Mouse (Mus musculus): ENCODE data around the gene Tnfrsf14.
A peak's percentile ranks its signal among the peaks of the same experiment; 100 is the strongest.

The Tnfrsf14 gene

DNA sequence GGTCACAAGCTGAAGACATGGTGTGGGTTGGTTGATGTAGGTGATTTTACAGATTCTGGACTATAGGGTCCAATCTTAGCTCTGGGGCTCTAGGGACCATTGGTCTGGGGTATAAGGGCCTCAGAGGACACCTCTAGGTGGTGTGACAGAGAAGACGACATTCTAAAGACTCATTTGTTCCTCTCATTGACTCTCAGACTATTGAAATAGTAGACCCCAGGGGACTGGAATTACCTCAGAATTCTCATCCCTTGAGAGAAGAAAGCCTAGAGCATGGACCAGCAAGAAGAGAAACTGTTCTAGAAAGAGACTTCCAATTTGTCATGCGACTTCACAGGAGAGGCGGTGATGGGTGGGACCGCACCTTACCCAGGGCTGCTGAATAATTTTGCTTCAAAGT lies 14.1 kb downstream of the Tnfrsf14 start:
- no peak for DNase-seq

DNA sequence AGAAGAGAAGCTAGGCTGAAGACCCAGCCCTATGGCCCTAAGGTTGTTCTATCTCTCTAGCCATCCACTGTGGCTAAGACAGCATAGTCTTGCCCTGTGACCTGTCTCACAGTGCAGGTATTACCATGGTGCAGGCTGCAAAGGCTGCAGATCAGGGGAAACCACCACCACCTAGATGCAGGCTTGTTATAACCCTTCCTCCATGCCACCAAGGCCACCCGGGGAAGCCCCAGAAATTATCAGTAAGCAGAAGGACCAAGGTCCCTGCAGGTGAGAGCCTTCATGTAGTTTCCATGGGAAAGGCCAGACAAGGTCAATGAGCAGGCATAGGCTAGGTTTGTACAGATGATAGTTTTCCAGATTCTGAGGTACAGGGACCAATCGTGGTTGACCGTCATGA lies 14.5 kb downstream of the Tnfrsf14 start:
- DNase-seq = no peak

DNA sequence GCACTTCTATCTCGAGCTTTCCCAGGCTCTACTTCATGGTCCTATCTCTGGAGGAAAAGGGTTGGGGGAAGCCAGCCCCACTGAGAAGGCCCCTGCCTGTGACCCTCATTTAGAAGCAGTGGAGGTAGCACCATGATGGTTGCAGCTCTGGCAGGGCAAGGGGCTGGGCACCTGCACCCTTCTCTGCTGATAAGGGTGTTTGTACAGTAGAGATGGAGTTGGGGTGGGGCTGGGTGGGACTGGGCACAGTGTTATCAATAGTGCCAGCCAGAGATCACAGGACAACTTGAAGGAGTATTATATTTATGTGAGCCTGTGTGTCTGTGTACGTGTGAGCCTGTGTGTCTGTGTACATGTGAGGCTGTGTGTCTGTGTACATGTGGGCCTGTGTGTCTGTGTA lies 16.7 kb downstream of the Tnfrsf14 start:
- no peak for DNase-seq

- no peak for DNase-seq
Measured at GRCm38 (mm10) chr4:154910606-154911522, 17.5 kb downstream of the Tnfrsf14 start.

DNA sequence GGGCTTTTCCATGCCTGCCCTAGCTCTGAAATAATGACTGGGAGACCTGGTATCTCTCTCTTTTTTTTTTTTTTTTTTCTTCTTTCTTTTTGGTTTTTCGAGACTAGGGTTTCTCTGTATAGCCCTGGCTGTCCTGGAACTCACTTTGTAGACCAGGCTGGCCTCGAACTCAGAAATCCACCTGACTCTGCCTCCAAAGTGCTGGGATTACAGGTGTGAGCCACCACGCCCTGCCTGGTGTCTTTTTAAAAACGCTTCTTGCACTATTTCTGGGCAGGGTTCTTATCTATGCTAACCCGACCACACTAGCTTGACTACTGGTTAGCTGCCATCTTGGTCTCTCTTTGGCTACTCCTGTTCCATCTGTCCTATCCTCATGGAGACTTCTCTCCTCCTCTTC lies 19.9 kb downstream of the Tnfrsf14 start:
- no peak for DNase-seq

- peak; percentile 64 to 65 for DNase-seq
Measured at GRCm38 (mm10) chr4:154907833-154908232, 20.5 kb downstream of the Tnfrsf14 start.

DNA sequence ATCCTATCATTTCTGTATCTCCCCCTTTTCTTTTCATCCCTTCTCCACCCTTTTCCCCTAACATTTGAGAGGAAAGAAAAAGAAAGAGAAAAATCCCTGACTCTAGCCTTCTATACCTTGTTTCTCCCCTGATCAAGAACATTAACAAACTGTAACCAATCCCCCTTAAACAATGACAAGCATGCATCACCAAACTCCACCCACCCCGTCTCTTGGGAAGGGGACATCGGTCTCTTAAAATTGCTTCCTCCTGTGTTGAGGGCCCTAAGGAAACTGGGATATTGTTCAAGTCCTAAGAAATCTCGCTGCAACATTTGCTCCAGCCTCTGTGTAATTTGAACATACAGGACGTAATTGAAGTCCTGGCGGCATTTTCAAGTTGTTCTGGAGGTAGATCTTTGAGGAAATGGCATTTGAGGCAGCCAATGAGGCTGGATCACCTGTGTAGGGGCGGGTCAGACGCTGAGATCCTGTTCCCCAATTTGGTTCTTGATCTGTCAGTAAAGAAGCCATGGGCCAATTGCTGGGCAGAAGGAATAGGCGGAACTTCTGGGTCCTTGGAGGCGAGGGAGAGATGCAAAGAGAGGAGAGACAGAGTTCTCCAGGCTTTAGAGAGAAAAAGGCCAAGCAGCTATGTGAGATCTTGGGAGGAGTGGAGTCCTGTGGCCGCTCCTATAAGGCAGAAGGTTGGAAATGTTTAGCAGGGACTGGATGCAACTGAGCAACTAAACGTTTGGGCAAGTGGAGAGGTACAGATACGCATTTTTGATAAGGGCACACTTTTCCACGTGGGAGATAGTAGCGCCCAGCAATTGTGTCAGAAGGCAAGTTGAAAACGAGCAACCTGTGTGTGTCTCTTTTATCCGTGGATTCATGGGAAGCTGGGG lies 23.9 kb downstream of the Tnfrsf14 start:
- DNase-seq = peak; percentile 82 to 88

GRCm38 (mm10) chr4:154902371-154902770 lies 26.0 kb downstream of the Tnfrsf14 start:
- no peak for DNase-seq

- DNase-seq = peak; percentile 61 to 74
Measured at GRCm38 (mm10) chr4:154898506-154899446, 29.6 kb downstream of the Tnfrsf14 start, which contains the start of gene Fam213b. TSS of gene Fam213b (minus strand) at chr4:154899135.

DNA sequence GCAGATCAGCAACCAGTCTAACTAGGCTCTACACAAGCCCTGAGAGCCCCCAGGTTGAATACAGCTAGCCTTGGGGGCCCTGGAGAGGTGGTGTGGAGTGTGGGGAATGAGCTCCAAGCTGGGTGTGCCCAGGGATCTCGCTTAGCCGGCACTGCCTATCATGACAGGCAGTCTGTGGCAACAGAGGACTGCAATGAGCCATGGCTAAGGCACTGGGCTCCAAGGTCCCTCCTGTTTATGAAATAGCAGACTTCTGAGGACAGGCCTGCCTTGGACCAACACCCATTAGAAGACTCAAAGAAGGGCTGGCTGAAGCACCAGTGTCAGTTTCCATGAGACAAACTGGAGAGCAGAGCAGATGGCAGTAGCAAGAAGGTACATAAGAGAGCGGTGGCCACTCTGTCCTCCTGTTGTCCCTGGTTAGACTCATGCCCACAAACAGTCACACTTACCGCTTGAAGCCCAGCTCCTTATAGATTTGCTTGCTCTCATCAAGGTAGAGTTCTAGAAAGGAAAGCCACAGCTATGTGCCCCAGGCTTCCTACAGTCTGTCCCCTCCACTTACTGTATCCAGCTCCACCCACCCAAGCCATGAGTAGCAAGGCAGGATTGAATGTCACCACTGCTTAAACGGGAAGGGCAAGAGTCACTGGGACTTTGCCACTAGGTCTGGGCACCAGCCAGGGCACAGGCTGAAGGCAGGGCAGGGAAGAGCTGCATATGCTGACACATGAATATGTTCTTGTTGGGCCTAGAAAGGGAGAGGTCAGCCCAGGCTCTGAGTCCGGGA lies 30.5 kb downstream of the Tnfrsf14 start:
- DNase-seq = no peak

DNA sequence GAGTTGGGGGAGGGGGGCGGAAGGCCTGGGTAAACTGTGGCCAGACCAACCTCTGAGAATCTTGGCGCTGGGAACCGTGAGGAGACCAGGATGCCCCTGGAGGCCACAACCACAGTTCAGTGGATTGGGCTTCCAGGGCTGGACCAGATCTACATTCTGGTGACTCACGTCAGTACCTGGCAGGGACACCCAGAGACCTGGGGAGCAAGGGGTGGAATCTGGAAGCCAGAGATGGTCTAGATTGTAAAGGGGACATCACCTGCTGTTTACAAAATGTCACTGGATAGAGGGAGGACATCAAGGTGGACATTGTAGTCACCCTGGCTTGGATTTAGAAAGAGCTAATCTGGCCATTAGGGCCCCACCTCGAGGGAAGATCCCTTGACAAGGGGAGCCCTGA lies 32.8 kb downstream of the Tnfrsf14 start:
- DNase-seq = no peak

GRCm38 (mm10) chr4:154890887-154891286 lies 37.5 kb downstream of the Tnfrsf14 start:
- DNase-seq = no peak

DNA sequence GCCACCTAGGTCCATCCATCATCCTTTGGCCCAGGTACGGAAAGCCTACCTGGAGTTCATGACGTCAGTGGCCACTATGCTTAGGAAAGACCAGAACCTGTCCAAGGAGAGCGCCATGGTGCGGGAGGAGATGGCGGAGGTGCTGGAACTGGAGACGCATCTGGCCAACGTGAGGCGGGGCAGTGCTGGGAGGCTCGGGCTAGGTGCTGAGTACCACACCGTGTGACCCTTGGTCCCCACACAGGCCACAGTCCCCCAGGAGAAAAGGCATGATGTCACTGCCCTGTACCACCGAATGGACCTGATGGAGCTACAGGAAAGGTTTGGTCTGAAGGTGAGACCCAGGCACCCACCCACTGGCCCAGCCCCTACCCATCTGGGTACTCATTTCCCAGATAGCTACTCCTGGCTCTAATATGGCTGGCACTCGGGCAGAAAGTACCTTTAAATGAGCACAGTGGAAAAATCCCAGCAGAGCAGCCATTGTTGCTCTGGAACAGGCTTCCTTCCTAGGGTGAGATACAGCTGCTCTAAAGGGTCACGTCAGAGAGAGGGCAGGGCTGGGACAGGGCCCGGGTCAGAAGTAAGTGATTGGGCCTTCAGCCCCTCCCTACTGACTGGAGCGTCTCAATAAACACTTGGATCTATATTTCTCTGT lies 40.6 kb downstream of the Tnfrsf14 start:
- DNase-seq = no peak

DNA sequence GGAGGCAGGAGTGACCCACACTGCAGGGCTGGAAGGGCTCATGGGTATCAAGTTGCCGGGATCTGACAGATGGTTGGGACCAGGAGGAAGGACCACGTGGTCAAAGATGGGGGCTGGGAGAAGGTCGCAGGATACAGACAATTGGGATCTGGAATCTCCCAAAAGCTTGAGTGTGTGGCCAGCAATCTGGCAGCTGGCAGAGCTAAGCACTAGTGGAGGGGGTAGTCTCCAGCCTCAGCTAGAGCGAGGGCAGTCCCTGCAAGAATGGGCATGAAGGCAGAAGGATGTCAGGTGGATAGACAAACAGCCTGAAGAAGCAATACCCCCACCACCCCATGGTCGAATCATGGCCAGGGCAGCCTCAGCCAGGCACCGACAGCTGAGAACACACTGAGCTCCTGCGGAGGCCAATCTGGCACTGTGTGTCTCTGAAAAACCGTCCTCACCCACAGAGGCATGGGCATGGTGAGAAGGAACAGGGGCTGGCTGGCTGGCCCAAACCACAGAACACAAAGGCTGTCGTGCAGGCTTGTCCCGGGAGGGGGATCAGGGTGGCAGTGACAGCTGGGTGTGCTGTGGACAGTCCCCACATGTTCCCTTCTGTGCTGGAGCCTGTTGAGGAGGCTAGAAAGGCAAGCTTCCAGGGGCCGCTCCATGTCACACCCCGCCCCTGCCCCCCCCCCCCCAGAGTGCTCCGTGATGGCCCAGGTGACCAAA lies 41.3 kb downstream of the Tnfrsf14 start:
- no peak for DNase-seq

GRCm38 (mm10) chr4:154885416-154885815 lies 42.9 kb downstream of the Tnfrsf14 start:
- no peak for DNase-seq

GRCm38 (mm10) chr4:154882014-154882659 lies 46.2 kb downstream of the Tnfrsf14 start:
- DNase-seq = no peak

DNA sequence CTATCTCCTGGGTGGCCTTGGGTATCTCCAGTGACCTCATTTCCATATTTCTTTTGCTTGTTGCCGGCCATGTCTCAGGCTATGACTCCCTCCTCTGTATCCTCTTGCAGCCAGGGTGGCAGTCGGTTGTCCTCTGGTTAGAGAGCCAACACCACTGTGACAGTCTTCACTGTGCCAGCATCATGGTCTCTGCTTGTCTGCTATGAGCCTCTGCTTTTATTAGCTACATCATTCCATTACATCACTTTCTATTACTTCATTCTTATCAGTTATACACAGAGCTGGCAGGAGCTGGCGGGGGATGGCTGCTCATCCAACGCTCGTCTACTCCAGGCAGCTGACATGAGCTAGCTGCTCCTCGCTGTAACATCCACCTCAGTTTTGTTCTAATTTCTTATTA lies 47.6 kb downstream of the Tnfrsf14 start:
- no peak for DNase-seq

DNA sequence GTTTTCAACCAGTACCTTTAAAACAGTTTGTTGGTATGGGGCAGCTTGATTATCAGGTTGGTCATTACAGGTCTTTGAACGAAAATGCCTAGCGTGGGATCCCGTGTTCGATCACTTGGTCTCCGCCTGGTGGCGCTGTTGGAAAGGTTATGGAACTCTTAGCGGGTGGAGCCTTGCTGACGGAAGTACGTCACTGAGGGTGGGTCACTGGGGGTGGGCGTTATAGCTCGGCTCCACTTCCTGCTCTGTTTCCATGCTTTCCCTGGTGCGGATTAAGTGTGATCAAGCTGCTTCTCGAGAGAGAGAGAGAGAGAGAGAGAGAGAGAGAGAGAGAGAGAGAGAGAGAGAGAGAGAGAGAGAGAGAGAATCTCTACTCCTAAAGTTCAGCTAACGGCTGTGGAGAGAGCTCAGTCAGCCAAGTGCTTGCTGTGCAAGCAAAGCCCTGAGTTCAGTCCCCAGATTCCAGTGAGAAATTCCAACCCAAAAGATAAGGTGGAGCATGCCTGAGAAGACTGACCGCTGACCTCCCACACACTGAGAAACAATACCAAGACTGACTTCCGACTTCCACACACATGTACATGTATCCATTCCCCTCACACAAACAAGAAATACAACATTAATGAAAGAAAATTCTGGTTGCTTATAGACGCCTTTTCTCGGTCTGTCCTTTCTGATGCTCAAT lies 50.4 kb downstream of the Tnfrsf14 start:
- DNase-seq = peak; percentile 89 to 91

DNA sequence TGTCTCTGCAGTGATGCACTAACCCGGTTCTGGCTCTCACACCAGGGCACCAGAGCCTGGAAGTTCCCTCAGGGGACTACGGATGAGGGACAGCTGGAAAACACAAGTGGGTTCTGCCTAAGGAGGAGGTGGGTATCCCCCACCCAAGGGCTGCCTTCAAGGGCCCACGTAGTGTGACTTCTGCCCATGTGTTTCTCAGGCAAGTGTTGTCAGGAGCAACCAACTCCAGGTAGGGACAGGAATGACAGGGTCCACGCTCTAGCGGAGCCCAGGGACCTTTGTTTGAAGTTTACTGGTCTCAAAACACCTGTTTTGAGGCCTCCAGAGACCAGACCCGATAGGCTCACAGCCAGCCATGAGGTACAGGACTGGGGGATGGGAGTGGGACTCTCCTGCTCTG lies 55.2 kb downstream of the Tnfrsf14 start:
- no peak for DNase-seq

Data from thymus, postnatal 36 days (tissue).